Mouse (Mus musculus) embryonic stem cell, embryonic (primary cell): ENCODE results near the gene Iqch.

Source experiments
- CTCF ChIA-PET, 4 experiments: fragments of 300-600 bp in 2 of 4; fragments of 350-600 bp in 2 of 4; sonication (Branson Sonifier 250); formaldehyde crosslinking; loops; one replicate each; lab custom pipeline; 2022; ENCODE audit warnings: inconsistent platforms in 2 of 4; lab: Charles Lee
- POLR2A ChIA-PET, 4 experiments: fragments of 300-600 bp in 2 of 4; fragments of 350-600 bp in 2 of 4; sonication (Branson Sonifier 250); formaldehyde crosslinking; loops; one replicate each; lab custom pipeline; 2022; ENCODE audit warnings: antibody characterized with exemption in 4 of 4, inconsistent platforms in 1 of 4; lab: Charles Lee

The Iqch gene

GRCm38 (mm10) chr9:63465561-63465960, 136.7 kb downstream of the Iqch start:
- ChIA-PET POLR2A (no interaction called here), CTCF (no interaction called here)

DNA sequence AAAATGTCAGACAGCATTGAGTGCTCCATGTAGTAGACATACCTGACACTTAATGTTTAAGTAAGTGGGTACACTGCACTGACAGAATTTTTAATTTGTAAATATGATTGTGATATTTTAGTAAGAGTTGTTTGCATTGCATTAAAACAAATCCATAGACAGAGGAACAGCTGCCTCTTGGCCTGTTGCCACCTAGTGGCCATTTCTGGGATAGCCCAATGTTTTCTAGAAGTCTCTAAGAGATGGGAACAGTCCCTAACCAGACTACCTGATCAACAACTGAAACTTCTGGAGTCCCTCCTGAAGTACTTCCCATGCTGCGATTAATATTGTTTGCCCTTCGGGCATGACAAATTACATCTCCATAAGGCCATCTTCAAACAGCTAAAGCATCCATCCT, 140.0 kb downstream of the Iqch start:
- ChIA-PET POLR2A (no interaction called here), CTCF (interaction anchor here in 3 of 4 experiments (0.6 to 1.6 kb wide), 4 partner anchors 13 to 269 kb away, joined by 3 read pairs; no protein-coding TSS in a partner anchor)

DNA sequence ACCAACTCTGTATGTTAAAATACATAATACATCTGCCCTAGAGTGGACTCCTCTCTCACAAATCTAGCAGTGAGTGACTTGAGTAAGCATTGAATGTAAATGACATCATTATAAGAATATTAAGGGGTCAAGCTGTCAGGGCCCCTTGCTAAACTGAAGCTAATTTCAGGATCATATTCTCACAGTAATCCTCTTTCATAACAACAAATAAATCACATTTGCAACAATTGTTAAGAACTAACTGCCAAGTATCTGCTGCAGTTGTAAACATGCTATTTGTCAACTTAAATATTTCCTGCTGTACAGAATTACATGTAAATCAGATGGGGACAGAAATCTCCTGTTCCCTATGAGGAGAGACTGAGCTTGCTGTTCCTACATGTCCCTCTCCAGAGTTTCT, 145.9 kb downstream of the Iqch start:
- ChIA-PET CTCF (no interaction called here), POLR2A (no interaction called here)

DNA sequence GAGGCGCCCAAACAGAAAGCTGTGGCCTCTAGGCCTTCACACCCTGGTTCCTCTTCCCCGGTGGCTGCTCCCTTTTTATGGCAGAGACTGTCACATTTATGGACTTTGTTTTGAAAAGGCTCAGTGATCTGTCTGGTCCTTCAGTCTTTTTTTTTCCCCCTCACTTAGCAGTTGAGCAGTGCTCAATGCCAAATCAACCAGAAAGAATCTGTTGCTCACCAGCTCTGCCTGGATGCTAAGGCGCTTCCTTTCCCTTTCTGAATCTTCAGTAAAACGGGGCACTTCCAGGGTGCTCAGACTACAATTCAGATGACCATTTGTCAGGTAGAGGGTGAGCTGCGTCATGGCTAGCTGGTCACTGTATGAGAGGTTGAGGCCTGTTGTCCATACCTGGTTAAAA, 148.0 kb downstream of the Iqch start:
- ChIA-PET CTCF (interaction anchor here in 3 of 4 experiments (0.5 to 0.9 kb wide), 3 partner anchors 103 to 500 kb away, joined by 3 read pairs; no protein-coding TSS in a partner anchor), POLR2A (interaction anchor here in 1 of 4 experiments (1.5 kb wide), 1 partner anchor 149 kb away, joined by 3 read pairs; no protein-coding TSS in a partner anchor)

GRCm38 (mm10) chr9:63450531-63451030, 151.7 kb downstream of the Iqch start:
- CTCF ChIA-PET = no interaction called here
- POLR2A ChIA-PET = no interaction called here

DNA sequence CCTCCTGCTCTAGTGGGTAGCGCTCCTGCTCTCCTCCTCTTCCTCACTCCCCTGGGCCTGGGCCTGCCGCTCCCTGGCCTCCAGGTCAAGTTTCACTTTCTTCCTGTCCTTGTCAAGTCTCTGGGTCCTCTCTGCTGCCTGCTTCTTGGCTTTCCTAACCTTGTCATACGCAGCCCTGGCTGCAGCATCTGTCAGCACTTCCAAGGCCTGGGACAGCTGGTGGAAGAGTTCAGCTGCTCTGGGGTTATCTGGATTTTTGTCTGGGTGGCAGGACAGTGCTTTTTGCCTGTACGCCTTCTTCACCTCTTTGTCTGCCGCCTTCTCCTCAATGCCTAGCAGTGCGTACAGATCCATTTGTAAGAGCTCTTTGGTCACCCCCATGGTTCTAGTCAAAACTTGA, 158.6 kb downstream of the Iqch start:
- ChIA-PET CTCF (no interaction called here), POLR2A (no interaction called here)

DNA sequence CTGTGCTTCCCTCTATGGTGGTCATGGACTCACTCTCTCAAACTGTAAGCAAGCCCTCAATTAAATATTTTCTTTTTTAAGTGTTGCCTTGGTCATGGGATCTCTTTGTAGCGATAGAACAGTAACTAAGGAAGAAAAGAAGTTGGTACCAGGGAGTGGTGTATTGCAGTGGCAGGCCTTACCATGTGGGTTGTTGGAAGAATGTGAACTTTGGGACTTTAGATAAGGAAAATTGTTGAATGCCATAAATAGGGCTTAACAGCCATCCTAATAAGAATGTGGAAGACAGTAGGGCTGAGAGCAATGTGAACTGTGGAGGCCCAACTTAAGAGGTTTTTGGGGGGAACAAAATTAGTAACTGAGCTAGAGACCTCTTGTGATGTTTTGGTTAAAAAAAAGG, 171.6 kb downstream of the Iqch start:
- POLR2A ChIA-PET = no interaction called here
- CTCF ChIA-PET = no interaction called here

- CTCF ChIA-PET = no interaction called here
- POLR2A ChIA-PET = no interaction called here
These were observed 181.1 kb downstream of the Iqch start for GRCm38 (mm10) chr9:63421096-63421736.

DNA sequence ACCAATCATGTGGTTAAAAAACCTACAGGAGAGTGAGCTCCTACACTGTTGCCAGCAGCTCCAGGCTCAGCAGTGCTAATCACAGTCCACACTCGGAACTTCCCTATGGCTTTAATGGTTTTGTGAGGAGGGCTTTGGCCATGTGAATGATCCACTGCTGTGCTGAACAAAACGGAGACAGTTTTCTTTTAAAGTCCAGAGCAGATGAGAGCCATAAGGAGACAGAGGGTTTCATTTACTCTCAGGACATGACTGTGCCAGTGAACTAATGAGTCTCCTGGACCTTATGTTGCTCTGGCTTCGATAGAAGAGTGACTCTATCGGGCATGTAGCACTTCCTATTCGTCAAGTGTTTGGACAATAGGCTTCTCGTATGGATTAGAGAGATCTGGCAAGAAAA, 181.9 kb downstream of the Iqch start:
- ChIA-PET CTCF (interaction anchor here in 1 of 4 experiments (0.5 kb wide), 1 partner anchor 70 kb away, joined by 3 read pairs; no protein-coding TSS in a partner anchor), POLR2A (interaction anchor here in 1 of 4 experiments (1.0 kb wide), 1 partner anchor 8 kb away, joined by 4 read pairs; no protein-coding TSS in a partner anchor)

DNA sequence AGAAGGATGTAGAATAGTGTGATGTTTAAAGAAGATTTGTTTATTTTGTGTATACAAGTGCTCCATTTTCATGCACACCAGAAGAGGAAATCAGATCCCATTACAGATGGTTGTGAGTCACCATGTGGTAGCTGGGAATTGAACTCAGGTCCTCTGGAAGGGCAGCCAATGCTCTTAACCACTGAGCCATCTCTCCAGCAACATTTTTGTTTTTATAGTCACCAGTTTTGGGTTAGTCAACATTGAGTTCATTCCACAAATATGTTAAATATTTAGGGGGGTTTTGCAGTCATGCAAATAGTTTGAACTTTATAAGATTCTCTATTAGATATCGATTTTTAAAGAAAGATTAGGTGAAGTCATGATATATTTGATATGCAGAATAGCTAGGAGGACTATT, 202.1 kb downstream of the Iqch start:
- POLR2A ChIA-PET = no interaction called here
- CTCF ChIA-PET = no interaction called here

DNA sequence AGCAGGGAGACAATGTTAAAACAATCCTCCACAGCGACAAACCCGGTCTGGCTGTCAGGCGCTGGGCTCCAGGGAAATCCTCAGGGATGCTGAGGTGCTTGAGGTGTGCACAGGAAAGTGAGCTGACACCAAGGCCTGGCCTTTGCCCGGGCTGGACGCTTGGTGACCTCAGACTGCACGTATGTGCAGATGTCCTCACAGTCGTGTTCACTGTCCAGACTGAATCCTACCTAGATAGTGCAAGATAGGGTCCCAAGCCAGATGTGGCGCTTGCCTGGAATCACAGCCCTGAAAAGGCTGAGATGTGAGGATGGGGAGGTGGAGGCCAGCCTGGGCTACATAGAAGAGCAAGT, 202.9 kb downstream of the Iqch start:
- POLR2A ChIA-PET = interaction anchor here in 1 of 4 experiments (0.5 kb wide), 1 partner anchor 214 kb away, joined by 5 read pairs; no protein-coding TSS in a partner anchor
- CTCF ChIA-PET = no interaction called here

GRCm38 (mm10) chr9:63398611-63399462, 203.5 kb downstream of the Iqch start, which contains the start of gene 2300009A05Rik:
TSS of gene 2300009A05Rik (minus strand) at chr9:63399246.
- CTCF ChIA-PET = no interaction called here
- POLR2A ChIA-PET = no interaction called here

DNA sequence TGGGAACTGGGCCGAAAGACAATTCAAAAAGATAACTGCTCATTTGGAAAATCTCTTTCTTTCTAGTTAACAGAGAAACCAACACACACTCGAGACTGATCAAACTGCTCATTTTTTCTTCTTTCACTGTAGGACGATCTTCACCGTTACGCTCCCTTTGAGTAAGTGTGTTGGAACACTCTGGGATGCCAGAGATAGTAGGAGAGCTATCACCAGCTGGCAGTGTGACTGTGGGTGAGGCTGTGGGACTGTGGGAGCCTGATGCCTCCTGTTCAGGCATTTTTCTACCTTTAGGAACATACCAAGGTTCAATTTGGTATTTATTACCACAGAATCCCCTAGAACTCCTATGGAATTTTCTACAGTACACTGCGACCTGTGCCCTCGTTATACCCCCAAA, 206.7 kb downstream of the Iqch start:
- CTCF ChIA-PET = interaction anchor here in 1 of 4 experiments (0.7 kb wide), 1 partner anchor 636 kb away, joined by 4 read pairs; no protein-coding TSS in a partner anchor
- POLR2A ChIA-PET = no interaction called here

DNA sequence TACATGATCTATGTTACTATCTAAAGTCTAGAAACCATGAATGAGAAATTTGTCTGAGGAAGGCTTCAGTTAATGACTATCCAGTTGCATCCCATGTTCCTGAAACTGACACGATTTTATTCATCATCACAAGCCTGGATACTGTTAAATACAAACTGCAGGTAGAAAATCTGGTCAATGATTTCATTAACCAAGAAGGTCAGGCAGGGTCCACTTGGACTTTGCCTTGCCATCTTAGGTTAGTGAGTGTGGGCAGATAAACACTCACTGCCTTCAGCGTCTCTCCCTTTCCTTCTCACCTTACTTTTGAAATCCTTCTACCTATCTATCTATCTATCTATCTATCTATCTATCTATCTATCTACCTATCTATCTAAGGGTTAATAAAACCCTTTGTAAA, 211.0 kb downstream of the Iqch start:
- ChIA-PET POLR2A (no interaction called here), CTCF (no interaction called here)

DNA sequence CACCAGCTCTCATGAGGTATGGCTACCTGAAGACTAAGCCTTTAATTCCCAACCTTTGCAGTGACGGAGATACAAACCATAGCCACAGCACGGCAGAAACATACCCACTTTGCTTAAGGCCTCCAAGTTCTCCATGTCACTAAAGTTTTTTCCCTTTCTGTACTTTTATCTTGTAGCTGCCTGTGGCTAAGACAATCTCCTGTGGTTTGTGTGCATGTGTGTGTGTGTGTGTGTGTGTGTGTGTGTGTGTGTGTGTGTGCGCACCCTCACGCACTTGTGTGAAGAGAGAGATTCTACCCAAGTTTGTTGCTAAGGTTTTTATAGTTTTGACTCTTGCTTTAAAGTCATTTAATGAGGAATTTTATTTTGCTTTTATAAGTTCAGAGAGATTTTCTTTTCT, 219.5 kb downstream of the Iqch start:
- CTCF ChIA-PET = no interaction called here
- POLR2A ChIA-PET = no interaction called here

GRCm38 (mm10) chr9:63380326-63380725, 222.0 kb downstream of the Iqch start:
- ChIA-PET POLR2A (no interaction called here), CTCF (no interaction called here)

DNA sequence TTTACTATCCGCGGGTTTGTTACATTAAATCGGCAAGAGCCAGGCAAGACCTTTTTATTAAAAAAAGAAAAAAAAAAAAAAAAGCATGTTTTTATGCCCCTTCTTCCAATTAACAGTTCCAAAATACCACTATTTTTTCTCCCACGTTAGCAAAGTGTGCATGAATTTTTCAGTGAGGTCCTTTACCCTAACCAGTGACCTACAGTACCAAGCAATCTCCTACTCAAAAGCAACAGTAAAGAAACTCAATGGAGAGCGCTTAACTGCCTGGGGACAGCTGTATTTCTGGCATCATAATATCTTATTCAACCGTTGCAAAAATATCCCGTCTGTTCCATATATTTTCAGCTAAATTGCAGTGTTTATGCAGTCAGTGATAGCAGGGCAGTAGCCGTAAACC, 224.1 kb downstream of the Iqch start:
- ChIA-PET POLR2A (interaction anchor here in 3 of 4 experiments (0.6 to 1.9 kb wide), 14 partner anchors 10 to 689 kb away, joined by 3 to 6 read pairs (median 3); no protein-coding TSS in a partner anchor), CTCF (interaction anchor here in 1 of 4 experiments (0.7 kb wide), 1 partner anchor 87 kb away, joined by 5 read pairs; no protein-coding TSS in a partner anchor)

DNA sequence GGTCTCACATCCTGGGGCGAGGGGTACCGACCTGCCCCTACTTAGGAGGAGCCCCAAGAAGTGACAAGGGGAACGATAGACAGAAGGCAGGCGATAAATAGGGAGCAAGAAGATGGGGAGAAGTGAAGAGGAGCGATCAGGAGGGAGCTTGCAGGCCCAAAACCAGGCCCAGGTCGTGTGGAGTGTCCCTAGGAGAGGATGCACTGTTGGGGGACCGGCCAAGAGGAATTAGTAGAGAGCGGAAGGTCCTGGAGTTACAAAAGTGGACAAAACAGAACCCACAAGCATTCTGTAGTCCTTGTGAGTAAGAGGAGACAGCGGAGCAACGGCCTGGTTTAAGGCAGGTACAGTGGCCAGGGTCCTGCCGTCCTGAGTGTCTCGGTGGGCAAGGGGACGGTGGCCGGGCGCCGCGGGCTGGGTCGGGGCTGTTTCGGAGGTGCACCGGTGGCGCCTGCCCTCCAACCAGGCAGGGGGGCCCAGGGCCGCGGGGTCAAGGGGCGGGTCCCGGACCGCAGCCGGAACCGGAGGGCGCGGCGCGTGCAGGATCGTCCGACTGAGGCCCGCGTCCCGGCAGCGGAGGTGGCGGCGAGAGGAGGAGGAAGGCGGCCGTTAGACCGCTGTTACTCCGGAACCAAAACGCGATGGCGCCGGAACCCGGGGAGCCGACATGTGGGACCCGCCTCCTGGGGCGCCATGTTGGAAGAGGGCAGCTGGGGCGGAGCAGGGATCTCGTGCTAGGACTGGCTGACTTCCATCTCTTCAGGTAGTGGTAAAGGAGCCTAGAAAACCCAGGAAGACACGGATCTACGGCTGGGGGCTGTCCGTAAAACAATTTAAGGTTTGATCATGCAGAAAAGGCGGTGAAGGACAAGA, 224.8 kb downstream of the Iqch start, which contains the start of gene Map2k5:
Map2k5 (minus strand) TSS at position 633 of the 873 bp plus-strand sequence.
- POLR2A ChIA-PET = interaction anchor here (0.6 to 2.4 kb wide), 21 partner anchors 10 to 689 kb away, joined by 3 to 6 read pairs (median 3); no protein-coding TSS in a partner anchor
- CTCF ChIA-PET = interaction anchor here in 1 of 4 experiments (0.7 kb wide), 1 partner anchor 87 kb away, joined by 5 read pairs; no protein-coding TSS in a partner anchor
